Mouse (Mus musculus) fibroblast of lung, adult 2 months (primary cell): ENCODE measurements around the gene Ptbp2.

Source experiments
- DNase-seq: peaks from one replicate; pipeline ENCODE4 v3.0.0-alpha.2; 2011; ENCODE audit warnings: low read depth

Ptbp2 gene

GRCm38 (mm10) chr3:119684741-119685140 lies 99.5 kb downstream of the Ptbp2 start:
- no peak for DNase-seq
